Mouse (Mus musculus) lung, postnatal 0 days (tissue): ENCODE results near the gene Cobll1.

Source experiments
- CTCF ChIP-seq: IDR thresholded peaks from 2 replicates; pipeline ENCODE4 v1.5.1; 2016; ENCODE audit warnings: antibody characterized with exemption, mild to moderate bottlenecking
- EP300 ChIP-seq: IDR thresholded peaks from 2 replicates; pipeline ENCODE4 v1.6.1; 2016; ENCODE audit warnings: antibody characterized with exemption, mild to moderate bottlenecking, control low read depth

DNA sequence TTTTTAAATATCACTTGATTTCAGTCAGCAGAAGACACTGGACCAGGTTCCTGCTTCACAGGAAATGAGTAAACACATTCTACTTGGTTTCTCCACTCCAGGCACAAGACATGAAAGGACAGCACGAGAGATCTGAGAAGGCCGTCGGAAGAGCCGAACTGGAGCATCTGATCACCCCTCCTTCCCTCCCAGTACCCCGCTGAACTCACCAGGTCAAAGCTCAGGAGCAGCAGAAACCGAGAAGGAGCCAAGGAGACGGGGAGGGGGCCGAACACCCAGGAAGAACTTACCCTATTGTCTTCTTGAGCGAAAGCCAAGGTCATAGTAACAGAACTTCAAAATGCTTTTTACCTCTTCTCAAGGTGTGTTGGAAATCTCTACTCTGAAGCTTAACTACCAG is 39.5 kb downstream of the Cobll1 start:
- TF ChIP-seq CTCF (no peak), EP300 (no peak)
